Mouse (Mus musculus): ENCODE results near the gene Gzmn. TPM values are rescaled to one million over a fixed set of nuclear protein-coding genes. Genes with fewer than 3 reads are reported as not detected.
"Not testable (repeated sequence)": the region's sequence is repeated elsewhere in the genome, so short reads cannot be mapped to it uniquely, and the experiment has no call there.

The Gzmn gene
- polyA plus RNA-seq, 1 experiment from 2014 or later, result not detected

GRCm38 (mm10) chr14:56173396-56173795 is 1.0 kb downstream of the Gzmn start:
- H3K4me3 ChIP-seq (ENCODE audit: control insufficient read depth in 1 of 2, insufficient read depth in 1 of 2, low read depth in 1 of 2, low read length in 2 of 2), result no peak overlapping the region
- ATAC-seq (ENCODE audit: insufficient number of reproducible peaks, insufficient read depth, low FRiP score, low read depth), result no peak
- H3K36me3 ChIP-seq (ENCODE audit: control insufficient read depth, insufficient read depth, low read length), result no peaks in the 10 kb centered on the region
- WGBS, result 85% methylated on average over 6 of the region's 6 CpGs
- H3K4me2 ChIP-seq (ENCODE audit: low read length), result no peak overlapping the region
- no peak overlapping the region for H3K9ac ChIP-seq (ENCODE audit: low read length)
- H3K9me3 ChIP-seq (ENCODE audit: control insufficient read depth, low read length), result no peaks in the 10 kb centered on the region
- no peaks in the 10 kb centered on the region for H3K4me1 ChIP-seq (ENCODE audit: control insufficient read depth in 2 of 2, insufficient read depth in 2 of 2, low read length in 2 of 2)
- H3K27me3 ChIP-seq (ENCODE audit: control insufficient read depth, insufficient read depth, low read length), result no peaks in the 10 kb centered on the region
- H3K27ac ChIP-seq (replicated peaks in 1 of 2; ENCODE audit: control insufficient read depth in 1 of 2, insufficient read depth in 1 of 2, low read depth in 2 of 2, low read length in 2 of 2), result no peak overlapping the region

DNA sequence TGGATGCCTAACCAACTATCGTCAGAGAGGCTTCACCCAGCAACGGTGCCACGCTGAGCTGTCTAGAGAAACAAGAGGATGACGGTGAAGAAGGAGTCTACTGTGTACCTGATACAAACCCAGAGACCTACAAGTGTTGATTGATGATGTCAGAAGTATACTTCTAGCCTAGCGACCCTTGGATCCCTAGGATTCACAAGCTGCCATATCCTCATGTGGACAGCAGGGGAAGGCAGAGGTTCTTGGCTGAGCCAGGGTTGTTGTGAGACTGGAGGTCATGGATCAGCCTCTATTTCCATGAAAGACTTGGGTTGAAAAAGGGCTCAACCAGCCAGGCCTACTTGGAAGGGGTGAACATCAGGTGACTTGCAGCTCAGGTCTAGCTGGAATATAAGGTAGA is 1.7 kb downstream of the Gzmn start:
- Histone ChIP-seq H3K9me3 (ENCODE audit: control insufficient read depth, low read length) (no peaks in the 10 kb centered on the region), H3K27me3 (ENCODE audit: control insufficient read depth, insufficient read depth, low read length) (no peaks in the 10 kb centered on the region), H3K9ac (ENCODE audit: low read length) (no peak overlapping the region), H3K4me2 (ENCODE audit: low read length) (no peak overlapping the region), H3K36me3 (ENCODE audit: control insufficient read depth, insufficient read depth, low read length) (no peaks in the 10 kb centered on the region), H3K27ac (replicated peaks in 1 of 2; ENCODE audit: control insufficient read depth in 1 of 2, insufficient read depth in 1 of 2, low read depth in 2 of 2, low read length in 2 of 2) (no peak overlapping the region), H3K4me1 (ENCODE audit: control insufficient read depth in 2 of 2, insufficient read depth in 2 of 2, low read length in 2 of 2) (no peaks in the 10 kb centered on the region), H3K4me3 (ENCODE audit: control insufficient read depth in 1 of 2, insufficient read depth in 1 of 2, low read depth in 1 of 2, low read length in 2 of 2) (no peak overlapping the region)
- ATAC-seq (ENCODE audit: insufficient number of reproducible peaks, insufficient read depth, low FRiP score, low read depth), result no peak
- 84% methylated on average over 5 of the region's 5 CpGs for WGBS

DNA sequence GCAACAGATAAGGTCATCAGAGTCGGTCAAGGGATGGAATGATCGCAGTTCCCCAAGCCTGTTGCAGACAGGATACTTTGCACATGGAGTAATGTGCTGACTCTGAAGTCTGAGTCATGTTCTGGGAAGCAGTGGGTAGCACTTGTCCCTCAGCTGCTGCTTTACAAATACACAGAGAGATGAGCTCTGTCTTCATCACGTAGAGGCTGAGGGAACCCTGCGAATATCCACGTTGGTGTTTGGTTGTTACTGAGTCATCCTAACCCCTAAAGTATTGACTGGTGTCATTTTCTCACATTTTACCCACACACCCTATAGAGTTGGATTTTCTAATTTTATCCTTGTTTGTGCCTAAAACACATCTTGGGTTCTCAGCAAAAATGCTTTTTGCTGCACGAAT is 6.4 kb downstream of the Gzmn start:
- H3K27me3 ChIP-seq (ENCODE audit: control insufficient read depth, insufficient read depth, low read length), result no peaks in the 10 kb centered on the region
- no peak overlapping the region for H3K9ac ChIP-seq (ENCODE audit: low read length)
- no peak overlapping the region for H3K27ac ChIP-seq (replicated peaks in 1 of 2; ENCODE audit: control insufficient read depth in 1 of 2, insufficient read depth in 1 of 2, low read depth in 2 of 2, low read length in 2 of 2)
- no peak overlapping the region for H3K4me3 ChIP-seq (ENCODE audit: control insufficient read depth in 1 of 2, insufficient read depth in 1 of 2, low read depth in 1 of 2, low read length in 2 of 2)
- 68% methylated on average over 6 of the region's 6 CpGs for WGBS
- ATAC-seq (ENCODE audit: insufficient number of reproducible peaks, insufficient read depth, low FRiP score, low read depth), result no peak
- no peak overlapping the region for H3K4me2 ChIP-seq (ENCODE audit: low read length)
- no peaks in the 10 kb centered on the region for H3K36me3 ChIP-seq (ENCODE audit: control insufficient read depth, insufficient read depth, low read length)
- no peaks in the 10 kb centered on the region for H3K4me1 ChIP-seq (ENCODE audit: control insufficient read depth in 2 of 2, insufficient read depth in 2 of 2, low read length in 2 of 2)
- no peaks in the 10 kb centered on the region for H3K9me3 ChIP-seq (ENCODE audit: control insufficient read depth, low read length)

DNA sequence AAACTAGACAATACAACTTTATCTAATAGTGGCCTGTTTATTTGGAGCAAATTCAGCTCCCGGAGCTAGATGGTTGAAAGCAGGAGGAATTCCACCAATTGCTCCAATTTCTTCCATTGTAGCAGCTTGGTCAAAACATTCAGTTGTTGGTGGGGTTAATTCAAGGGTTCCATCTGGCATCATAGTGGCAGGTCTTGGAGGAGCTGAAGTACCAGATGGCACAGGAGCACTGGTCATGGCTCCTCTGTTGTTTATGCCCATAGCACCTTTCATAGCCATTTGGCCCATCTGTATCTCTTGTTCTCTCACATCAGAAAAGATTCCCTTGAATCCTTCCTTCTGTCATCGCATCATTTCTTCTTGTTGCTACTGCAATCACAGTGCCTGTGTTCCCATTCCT is 12.3 kb downstream of the Gzmn start:
- ATAC-seq (ENCODE audit: insufficient number of reproducible peaks, insufficient read depth, low FRiP score, low read depth), result no peak
- H3K4me2 ChIP-seq (ENCODE audit: low read length), result no peak overlapping the region
- 74% methylated on average over 2 of the region's 2 CpGs for WGBS
- no peaks in the 10 kb centered on the region for H3K36me3 ChIP-seq (ENCODE audit: control insufficient read depth, insufficient read depth, low read length)
- H3K27ac ChIP-seq (replicated peaks in 1 of 2; ENCODE audit: control insufficient read depth in 1 of 2, insufficient read depth in 1 of 2, low read depth in 2 of 2, low read length in 2 of 2), result no peak overlapping the region
- H3K9me3 ChIP-seq (ENCODE audit: control insufficient read depth, low read length), result no peaks in the 10 kb centered on the region
- no peaks in the 10 kb centered on the region for H3K27me3 ChIP-seq (ENCODE audit: control insufficient read depth, insufficient read depth, low read length)
- no peak overlapping the region for H3K9ac ChIP-seq (ENCODE audit: low read length)
- no peak overlapping the region for H3K4me3 ChIP-seq (ENCODE audit: control insufficient read depth in 1 of 2, insufficient read depth in 1 of 2, low read depth in 1 of 2, low read length in 2 of 2)
- no peaks in the 10 kb centered on the region for H3K4me1 ChIP-seq (ENCODE audit: control insufficient read depth in 2 of 2, insufficient read depth in 2 of 2, low read length in 2 of 2)

DNA sequence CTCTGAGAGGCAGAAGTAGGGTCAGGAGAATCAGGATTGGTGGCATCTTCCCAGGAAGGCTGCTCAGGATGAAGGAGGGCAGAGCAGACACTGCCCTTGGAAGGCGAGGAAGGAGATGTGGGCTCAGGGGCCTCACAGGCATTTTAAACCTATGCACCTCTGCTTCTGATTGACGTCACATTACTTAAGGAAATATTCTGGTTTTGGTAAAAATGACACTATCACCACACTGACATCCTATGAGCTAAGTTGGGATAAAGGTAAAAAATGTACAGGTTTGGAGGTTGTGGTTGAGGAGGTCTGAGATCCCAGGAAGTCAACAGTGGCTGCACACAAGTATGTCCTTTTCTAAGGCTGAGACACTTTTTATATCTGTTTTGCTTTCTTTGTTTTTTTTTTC is 14.9 kb downstream of the Gzmn start, which contains the start of gene Gzmg:
TSS of gene Gzmg (minus strand) at position 101 of the 400 bp plus-strand sequence.
- WGBS, result 78% methylated on average over 2 of the region's 2 CpGs
- not testable (repeated sequence) for H3K4me3 ChIP-seq (ENCODE audit: control insufficient read depth in 1 of 2, insufficient read depth in 1 of 2, low read depth in 1 of 2, low read length in 2 of 2); H3K9me3 ChIP-seq (ENCODE audit: control insufficient read depth, low read length); H3K27me3 ChIP-seq (ENCODE audit: control insufficient read depth, insufficient read depth, low read length); H3K4me1 ChIP-seq (ENCODE audit: control insufficient read depth in 2 of 2, insufficient read depth in 2 of 2, low read length in 2 of 2); H3K27ac ChIP-seq (replicated peaks in 1 of 2; ENCODE audit: control insufficient read depth in 1 of 2, insufficient read depth in 1 of 2, low read depth in 2 of 2, low read length in 2 of 2); H3K9ac ChIP-seq (ENCODE audit: low read length); H3K36me3 ChIP-seq (ENCODE audit: control insufficient read depth, insufficient read depth, low read length); ATAC-seq (ENCODE audit: insufficient number of reproducible peaks, insufficient read depth, low FRiP score, low read depth); H3K4me2 ChIP-seq (ENCODE audit: low read length)

- WGBS, result 73% methylated on average over 2 of the region's 2 CpGs
- H3K4me3 ChIP-seq (ENCODE audit: control insufficient read depth in 1 of 2, insufficient read depth in 1 of 2, low read depth in 1 of 2, low read length in 2 of 2), result no peak overlapping the region
- H3K27ac ChIP-seq (replicated peaks in 1 of 2; ENCODE audit: control insufficient read depth in 1 of 2, insufficient read depth in 1 of 2, low read depth in 2 of 2, low read length in 2 of 2), result no peak overlapping the region
- H3K9me3 ChIP-seq (ENCODE audit: control insufficient read depth, low read length), result no peaks in the 10 kb centered on the region
- H3K36me3 ChIP-seq (ENCODE audit: control insufficient read depth, insufficient read depth, low read length), result no peaks in the 10 kb centered on the region
- no peaks in the 10 kb centered on the region for H3K4me1 ChIP-seq (ENCODE audit: control insufficient read depth in 2 of 2, insufficient read depth in 2 of 2, low read length in 2 of 2)
- no peak overlapping the region for H3K9ac ChIP-seq (ENCODE audit: low read length)
- no peaks in the 10 kb centered on the region for H3K27me3 ChIP-seq (ENCODE audit: control insufficient read depth, insufficient read depth, low read length)
- H3K4me2 ChIP-seq (ENCODE audit: low read length), result no peak overlapping the region
- ATAC-seq (ENCODE audit: insufficient number of reproducible peaks, insufficient read depth, low FRiP score, low read depth), result no peak
Measured at GRCm38 (mm10) chr14:56155340-56155739, 19.1 kb downstream of the Gzmn start.

GRCm38 (mm10) chr14:56133675-56134074 is 40.7 kb downstream of the Gzmn start:
- not testable (repeated sequence) for H3K9me3 ChIP-seq (ENCODE audit: control insufficient read depth, low read length); H3K4me3 ChIP-seq (ENCODE audit: control insufficient read depth in 1 of 2, insufficient read depth in 1 of 2, low read depth in 1 of 2, low read length in 2 of 2); H3K27ac ChIP-seq (replicated peaks in 1 of 2; ENCODE audit: control insufficient read depth in 1 of 2, insufficient read depth in 1 of 2, low read depth in 2 of 2, low read length in 2 of 2); H3K36me3 ChIP-seq (ENCODE audit: control insufficient read depth, insufficient read depth, low read length); H3K4me2 ChIP-seq (ENCODE audit: low read length); ATAC-seq (ENCODE audit: insufficient number of reproducible peaks, insufficient read depth, low FRiP score, low read depth); H3K9ac ChIP-seq (ENCODE audit: low read length); H3K4me1 ChIP-seq (ENCODE audit: control insufficient read depth in 2 of 2, insufficient read depth in 2 of 2, low read length in 2 of 2); H3K27me3 ChIP-seq (ENCODE audit: control insufficient read depth, insufficient read depth, low read length)
- WGBS, result 75% methylated on average over 1 of the region's 1 CpGs

GRCm38 (mm10) chr14:56132508-56132907 is 41.9 kb downstream of the Gzmn start, which contains the start of gene Gzmd:
Gene Gzmd, minus strand, starts transcription at chr14:56132608.
- not testable (repeated sequence) for ATAC-seq (ENCODE audit: insufficient number of reproducible peaks, insufficient read depth, low FRiP score, low read depth); H3K4me3 ChIP-seq (ENCODE audit: control insufficient read depth in 1 of 2, insufficient read depth in 1 of 2, low read depth in 1 of 2, low read length in 2 of 2); H3K4me1 ChIP-seq (ENCODE audit: control insufficient read depth in 2 of 2, insufficient read depth in 2 of 2, low read length in 2 of 2); H3K9ac ChIP-seq (ENCODE audit: low read length); H3K27me3 ChIP-seq (ENCODE audit: control insufficient read depth, insufficient read depth, low read length); H3K27ac ChIP-seq (replicated peaks in 1 of 2; ENCODE audit: control insufficient read depth in 1 of 2, insufficient read depth in 1 of 2, low read depth in 2 of 2, low read length in 2 of 2); H3K9me3 ChIP-seq (ENCODE audit: control insufficient read depth, low read length); H3K36me3 ChIP-seq (ENCODE audit: control insufficient read depth, insufficient read depth, low read length); H3K4me2 ChIP-seq (ENCODE audit: low read length)
- WGBS, result 80% methylated on average over 2 of the region's 2 CpGs
